Mouse (Mus musculus) kidney, adult 8-10 months (tissue): ENCODE measurements around the gene Sh3glb2.
A peak's percentile ranks its signal among the peaks of the same experiment; 100 is the strongest.

Experiments used
- DNase-seq, 2 experiments: peaks; one replicate each; pipeline ENCODE4 v3.0.0; 2022

Gene Sh3glb2

DNA sequence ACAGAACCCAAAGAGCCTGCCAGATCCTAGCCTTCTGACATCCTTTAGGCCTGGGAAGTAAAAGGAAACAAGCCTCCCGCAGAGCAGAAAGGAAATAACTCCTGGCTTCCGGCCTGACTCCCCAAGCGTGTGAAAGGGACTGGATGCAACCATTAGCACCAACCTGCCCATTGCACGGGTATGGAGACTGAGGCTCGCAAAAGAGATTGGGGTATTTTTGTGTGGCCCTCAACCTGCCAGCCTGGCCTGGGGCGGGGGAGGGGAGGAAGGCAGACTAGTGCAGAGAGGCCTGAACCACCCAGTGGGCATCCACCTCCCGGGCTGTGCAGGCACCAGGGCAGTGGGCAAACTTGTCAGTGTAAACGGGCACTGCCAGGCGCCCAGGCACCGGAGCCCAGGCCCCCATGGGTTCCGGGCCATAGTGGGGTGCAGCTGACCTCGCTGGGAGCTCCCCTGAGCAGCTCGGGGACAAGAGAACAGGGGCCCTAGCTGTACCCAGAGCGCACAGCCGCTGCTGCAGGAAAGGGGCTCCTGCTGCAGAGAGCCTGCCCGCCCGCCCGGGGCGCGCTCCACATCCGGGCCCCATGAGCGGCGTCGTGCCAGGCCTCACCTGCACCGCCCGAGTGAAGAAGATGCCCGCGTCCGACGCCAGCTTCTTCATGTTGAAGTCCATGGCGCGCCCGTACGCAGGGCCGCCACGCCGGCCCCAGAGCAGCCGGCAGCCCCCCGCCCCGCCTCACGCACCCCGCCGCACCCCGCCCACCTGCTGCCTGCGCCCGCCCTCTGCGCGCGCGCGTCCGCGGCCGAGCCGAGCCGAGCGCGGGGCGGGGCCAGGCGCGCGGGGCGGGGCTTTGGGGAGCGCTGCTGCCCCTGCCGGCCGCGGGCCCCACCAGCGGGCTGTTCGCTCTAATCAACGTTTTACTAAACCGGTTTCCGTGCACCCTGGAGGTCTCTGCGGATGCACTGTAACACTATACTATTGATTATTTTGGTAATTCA is at the start of gene Sh3glb2:
Gene Sh3glb2, minus strand, starts transcription at position 805 of the 999 bp plus-strand sequence.
- DNase-seq: peak; percentile 68 to 74

DNA sequence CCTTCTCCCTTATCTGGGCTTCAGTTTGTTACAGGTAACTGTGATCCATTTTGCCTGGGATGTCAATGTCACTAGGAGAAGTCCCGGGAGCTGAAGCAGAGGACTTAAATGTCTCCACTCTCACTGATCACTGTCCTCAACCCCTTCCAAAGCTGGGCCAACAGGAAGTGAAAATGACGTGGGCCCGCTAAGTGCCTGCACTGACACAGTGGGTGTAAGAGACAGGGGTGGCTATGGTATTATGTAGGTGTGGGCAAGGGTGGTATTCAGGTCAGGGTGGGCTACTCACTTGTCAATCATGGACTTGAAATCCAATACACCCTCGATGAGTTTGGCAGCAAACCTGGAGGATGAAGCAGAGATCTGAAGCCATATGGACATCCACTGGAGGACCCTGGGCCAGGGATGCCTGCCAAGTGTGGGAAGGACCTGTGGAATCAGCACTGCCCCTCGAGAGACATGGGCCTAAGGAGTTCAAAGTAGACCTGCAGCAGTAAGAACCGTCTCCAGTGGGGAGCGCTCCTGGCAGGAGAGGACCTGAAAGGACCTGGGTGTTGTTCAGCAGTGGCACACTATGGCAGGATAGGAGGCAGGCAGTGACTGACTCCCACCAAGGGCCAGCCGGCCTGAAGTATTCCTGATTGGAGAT is 49.4 kb upstream of the Sh3glb2 start:
- no peak for DNase-seq

DNA sequence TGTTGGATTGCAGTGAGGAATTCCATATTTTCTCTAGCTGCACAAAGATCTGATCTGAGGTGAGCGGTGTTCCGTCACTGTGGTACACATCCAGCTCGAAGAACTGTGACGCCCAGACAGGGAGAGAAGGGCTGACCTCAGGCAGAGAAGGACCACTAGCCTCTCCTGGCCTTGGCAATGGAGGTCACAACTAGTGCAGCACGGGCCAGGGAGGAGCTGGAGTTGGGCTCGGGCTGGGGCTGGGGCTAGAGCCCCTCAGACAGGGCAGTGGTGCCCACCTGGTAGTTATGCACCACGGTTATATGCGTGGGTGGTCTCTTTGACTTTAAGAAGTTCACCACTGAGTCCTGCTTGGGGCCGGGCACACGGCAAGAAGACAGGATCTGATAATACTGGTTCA is 48.6 kb upstream of the Sh3glb2 start:
- DNase-seq: no peak

DNA sequence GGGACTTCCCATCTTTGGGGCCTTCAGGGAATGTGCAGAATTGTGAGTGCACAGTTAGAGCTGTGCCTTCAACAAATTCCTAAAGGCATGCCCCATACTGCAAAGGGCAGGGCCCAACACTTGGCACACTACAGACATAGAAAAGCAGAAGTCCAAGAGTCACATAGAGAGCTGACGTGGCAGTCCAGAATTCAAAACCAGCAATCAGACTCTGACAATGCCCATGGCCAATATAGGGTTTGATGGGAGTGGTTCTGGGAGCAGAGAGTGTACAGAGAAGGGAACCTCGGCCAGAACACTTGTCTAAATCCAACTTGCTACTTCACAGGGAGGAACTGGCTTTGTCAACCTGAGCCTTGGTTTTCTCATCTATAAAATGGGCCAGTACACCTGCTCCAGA is 48.1 kb upstream of the Sh3glb2 start:
- DNase-seq: no peak

DNA sequence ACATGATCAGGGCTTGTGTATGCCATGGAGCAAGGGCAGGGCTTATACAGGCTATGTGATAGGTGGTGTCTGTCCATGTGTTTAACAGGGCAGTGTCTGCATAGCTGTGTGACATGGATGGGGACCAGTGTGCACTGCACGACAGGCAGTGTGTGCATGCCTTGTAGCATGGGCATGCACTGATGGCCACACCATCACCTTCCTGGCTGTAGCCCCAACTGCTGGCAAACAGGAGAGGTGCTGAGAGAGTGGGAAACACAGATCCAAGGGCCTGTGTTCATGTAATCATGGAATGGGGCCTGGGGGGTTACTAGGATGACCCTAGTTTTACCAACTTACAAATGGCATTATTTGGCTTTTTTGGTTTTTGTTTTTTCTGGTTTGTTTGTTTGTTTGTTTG is 44.7 kb upstream of the Sh3glb2 start:
- no peak for DNase-seq

DNA sequence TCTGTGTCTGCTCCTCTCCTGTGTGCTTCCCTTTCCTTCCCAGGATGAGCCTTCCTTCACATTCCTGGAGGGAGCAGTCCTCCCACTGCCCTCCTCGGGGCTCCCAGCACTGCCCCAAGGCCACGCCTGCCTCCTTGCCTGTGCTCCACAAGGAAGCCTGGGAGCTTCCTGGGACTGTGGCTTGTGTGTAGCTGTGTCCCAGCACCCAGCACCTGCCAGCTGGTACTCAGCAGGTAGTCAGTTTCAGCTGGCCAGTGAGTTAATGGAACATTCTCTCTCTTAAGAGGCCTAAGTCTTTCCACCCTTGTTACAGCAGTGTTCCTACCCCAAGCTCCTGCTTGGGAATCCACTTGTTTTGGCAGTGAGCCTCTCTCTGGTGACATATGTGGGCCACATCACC is 43.7 kb upstream of the Sh3glb2 start:
- no peak for DNase-seq

DNA sequence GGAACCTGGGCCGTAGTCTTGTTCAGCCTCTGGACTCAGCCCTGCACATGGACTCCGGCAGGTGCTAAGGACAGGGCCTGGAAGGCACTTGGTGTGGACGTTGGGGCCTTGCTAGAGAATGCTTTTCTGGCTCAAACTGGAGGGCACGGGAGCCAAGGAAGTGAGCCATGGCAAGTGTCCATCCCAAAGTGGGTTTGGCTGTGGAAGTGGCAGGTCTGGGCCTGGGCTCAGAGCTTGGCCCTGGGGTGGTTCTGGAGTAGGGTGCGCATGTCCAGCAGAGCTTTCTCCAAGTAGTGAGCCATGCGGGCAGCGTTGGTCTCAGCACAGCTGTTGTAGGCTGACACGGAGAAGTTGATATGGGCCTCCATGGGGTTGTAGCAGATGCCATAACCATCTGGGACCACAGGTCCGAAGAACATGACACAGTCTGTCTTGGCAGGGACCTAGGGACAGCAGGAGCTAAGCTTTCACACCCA is 43.3 kb upstream of the Sh3glb2 start:
- DNase-seq: no peak

DNA sequence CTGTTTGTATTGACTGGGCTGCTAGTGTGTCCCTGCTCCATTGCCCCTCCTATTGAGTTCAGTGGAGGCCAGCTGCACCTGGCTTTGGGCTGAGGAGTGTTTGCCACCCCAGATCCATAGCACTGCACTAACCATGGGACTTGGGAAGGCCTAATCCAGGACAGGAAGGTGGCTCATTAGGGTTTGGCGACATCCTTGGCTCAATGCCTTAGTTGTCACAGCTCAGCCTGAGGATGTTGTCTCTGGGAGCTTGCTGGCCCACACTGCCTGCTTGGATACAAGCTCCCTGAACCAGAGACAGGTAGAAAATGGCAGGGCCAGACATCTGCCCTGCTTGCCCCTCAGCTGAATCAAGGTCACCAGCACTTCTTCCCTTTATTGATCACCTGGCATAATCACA is 42.4 kb upstream of the Sh3glb2 start:
- DNase-seq: no peak

DNA sequence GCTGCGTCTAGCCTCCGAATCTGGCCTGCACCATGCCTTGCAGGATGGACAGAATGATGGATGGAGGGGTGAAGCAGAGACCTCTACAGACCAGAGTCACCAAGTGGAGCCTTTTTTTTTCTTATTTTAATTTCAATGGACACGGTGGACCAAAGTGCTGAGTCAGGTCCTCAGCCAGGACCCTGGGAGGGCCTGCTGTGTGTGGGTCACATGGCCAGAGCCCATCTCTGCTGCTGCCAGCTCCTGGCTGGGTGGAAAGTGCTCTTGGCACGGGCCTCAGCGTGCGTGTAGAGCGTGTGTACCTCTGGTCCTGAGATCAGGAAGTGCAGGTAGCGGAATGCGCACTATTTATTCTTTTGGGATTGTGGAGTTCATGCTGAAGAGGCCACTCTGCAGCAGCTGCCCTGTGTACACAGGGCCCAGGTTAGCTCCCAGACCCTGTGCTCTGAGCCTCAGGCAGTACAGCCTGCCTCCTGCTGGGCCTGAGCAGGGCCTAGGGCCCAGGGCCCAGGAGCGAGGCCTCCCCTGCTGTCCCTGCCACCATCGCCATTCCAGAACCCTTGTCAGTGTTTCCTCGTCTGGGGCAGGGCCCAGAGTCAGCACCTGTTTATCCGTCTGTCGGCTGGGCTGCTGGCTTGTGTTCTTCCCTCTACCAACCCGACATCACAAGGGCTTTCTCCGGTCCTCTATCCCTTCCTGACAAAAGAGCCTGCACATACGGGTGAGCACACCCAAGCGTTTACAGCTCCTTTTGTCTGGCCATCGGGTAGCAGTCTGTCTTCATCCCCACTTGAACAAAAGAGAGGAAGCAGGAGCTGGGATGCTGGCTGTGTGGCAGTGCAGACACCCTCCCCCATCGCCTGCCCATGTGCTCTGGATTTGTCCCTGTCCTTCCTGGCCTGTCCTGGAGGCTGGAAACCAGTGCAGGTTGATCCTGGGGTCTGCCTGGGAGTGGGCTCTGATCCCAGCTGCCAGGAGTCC is 40.3 kb upstream of the Sh3glb2 start:
- DNase-seq: peak in 1 of 2 experiments; percentile 41

DNA sequence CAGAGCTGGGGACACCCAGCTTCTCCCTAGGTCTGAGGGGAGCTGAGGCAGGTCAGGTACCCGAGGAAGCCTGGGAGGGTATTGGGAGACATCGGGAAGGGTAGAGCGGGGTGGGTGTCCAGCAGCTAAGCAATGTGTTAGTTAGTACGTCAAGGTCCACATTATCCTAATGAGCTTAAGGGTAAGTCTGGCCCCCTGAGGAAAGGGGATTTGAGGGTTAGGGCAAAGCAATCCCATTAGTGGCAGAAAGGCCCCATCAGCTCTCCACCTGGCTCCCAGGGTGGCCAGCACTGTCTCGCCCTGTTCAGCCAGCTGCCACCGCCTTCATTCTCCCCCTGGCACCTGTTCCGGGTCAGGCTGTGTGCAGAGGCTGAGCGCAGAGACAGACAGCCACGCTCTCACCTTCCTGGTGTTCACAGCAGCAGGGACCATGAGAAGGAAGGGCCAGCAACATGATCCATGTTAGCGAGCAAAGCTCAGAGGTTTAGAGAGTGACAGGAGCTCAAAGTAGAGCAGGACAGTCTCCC is 38.9 kb upstream of the Sh3glb2 start:
- DNase-seq: no peak

DNA sequence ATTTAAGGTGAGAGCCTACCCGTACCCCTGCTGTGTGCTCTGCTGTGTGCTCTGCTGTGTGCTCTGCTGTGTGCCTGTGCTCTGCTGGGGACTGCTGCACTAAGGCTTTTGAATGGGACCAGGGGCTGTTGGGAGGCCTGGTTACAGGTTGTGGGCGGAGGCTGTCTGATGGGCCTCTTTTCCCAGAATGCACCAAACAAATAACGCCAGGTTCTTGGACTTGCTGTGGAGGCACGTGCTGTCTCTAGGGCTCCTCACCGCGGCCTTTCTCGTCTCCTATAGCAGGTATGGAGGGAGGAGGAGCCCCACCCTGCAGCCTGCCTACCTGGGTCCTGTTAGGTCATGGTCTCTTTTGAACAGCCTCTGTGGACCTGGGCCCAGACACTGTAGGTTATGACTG is 37.1 kb upstream of the Sh3glb2 start:
- DNase-seq: no peak

DNA sequence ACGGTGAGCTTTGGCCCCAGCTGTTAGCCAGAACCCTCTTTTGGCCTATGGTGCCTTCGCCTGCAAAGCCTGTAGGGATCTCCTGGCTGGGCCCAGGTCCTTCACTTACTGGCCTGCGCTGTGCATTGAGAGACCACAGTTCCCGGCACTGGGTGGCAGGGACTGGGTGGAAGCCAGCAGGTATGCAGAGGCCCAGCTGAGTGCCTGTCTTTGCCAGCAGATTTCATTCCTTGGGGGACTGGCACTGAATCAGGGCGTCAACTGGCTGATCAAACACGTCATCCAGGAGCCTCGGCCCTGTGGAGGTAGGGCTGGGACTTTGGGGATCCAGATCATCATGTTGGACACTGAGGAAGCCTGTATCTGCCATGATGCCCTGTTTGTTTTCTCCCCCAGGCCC is 36.6 kb upstream of the Sh3glb2 start:
- no peak for DNase-seq

DNA sequence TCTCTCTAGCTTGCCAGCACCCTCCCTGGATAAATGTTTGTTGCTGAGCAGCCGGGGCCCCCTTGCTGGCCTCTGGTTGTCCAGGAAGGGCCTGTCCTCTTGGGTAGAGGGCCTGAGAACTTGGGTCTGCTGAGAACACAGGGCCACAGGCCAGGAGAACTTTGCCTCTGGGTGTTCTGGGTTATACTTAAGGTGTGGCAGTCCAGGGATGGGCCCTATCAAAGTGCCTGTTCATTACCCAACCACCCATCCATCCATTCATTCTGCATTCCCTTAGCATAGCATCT is 34.2 kb upstream of the Sh3glb2 start:
- DNase-seq: peak in 1 of 2 experiments; percentile 33

DNA sequence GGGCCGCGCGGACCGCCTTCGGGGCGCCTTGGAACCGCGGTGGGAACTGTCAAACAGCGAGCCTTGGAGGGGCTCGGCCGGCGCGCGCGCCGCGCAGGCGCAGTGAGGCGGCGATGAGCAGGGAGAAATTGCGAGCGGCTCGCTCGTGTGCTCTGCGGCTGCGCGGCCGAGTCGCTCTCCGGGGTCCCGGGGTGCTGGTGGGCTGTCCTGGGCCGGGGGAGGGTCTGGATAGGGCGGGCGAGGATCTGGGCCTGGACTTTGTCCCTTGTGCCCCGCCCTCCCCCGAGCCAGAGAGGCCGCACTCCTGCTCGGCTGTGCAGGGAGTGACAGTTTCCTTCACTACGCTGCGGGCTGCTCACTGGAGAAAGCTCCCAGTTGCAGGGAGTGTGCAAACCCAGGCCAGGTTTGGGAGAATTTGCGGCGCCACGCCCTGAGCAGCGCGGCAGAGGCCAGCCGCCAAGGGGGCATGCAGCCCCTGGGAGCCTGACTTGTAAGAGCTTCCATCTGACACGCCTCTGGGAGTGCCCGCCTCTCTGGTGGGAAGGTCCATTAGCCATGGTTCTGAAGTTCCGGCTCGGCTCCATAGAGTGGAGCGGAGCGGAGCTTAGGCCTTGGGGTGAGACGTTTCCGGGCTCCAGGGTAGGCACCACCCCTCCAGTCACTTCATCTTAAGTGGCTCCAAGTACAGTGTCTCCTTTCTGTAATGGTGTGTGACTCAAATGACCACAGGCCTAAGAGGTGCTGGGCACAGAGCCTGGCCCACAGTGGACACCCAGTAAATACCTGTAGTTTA is 33.6 kb upstream of the Sh3glb2 start:
- peak; percentile 76 to 86 for DNase-seq

DNA sequence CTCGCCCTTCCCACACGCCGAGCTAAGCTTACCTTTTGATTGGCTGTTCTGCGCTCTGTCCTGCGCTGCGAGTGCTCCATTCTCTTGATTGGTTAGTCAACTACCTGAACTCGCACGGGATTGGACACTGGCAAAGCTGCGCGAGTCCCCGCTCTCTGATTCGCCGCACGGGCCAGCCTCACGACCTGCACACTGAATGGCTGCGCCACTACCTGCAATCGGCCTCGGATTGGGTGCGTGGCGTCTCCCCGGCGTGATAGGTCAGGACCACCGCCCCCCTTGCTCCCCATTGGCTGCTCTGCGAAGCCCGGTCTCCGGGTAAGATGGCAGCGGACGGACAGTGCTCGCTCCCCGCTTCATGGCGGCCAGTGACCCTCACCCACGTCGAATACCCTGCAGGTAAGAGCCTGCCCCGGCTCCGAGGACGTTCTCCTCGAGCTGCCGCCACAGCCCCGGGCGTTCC is 33.0 kb upstream of the Sh3glb2 start, which contains the start of gene Dolpp1:
Gene Dolpp1, plus strand, starts transcription at position 141 of the 463 bp plus-strand sequence.
- DNase-seq: peak; percentile 98

DNA sequence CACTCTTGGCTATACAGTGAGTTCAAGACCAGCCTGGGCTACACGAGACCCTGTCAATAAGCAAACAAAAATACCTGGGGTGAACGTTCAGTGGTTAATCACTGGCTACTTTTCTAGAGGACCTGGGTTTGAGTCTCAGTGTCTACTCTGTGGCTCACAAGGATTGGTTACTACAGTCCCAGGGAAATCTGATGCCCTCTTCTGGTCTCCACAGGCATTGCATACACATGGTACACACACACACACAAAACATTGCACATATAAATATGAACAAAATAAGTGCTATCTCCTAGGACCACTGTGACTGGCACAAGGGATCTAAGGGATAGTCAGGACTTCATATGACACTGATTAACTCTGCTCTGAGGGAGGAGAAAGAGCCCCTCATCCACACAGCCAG is 29.9 kb upstream of the Sh3glb2 start:
- DNase-seq: no peak

DNA sequence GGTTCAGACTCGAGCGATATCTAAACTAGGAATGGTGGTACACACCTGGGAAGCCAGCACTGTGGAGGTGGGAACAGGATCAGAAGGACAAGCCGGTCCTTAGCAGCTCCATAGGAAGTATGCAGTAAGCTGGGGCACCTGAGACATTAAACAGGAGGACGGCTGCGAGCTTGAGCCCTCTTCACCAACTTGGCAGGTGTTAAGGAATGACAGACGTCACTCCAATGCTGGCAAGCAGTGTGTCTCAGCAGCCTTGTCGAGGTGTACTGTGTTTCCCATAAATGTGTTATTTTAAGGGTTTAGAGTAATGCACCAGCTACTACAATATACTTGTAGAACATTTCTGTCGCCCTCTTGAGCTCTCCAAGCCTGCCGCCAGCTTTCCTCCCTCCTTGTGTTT is 27.8 kb upstream of the Sh3glb2 start:
- no peak for DNase-seq

DNA sequence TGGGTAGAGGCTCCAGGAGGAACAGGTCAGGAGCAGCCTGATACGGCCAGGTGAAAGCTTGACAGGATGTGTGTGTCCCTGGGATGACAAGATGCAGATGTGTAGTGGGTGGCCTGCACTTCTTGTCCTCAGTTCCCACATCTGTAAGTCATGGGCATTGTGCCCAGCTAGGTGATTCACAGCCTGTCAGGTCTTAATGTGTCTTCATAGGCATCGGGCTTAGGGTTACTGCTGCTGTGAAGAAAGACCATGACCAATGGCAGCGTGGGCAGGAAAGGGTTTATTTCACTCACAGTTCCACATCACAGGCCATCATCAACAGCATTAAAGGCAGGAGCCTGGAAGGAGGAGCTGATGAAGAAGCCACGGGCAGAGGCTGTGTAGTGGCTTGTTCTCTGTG is 26.5 kb upstream of the Sh3glb2 start:
- no peak for DNase-seq

DNA sequence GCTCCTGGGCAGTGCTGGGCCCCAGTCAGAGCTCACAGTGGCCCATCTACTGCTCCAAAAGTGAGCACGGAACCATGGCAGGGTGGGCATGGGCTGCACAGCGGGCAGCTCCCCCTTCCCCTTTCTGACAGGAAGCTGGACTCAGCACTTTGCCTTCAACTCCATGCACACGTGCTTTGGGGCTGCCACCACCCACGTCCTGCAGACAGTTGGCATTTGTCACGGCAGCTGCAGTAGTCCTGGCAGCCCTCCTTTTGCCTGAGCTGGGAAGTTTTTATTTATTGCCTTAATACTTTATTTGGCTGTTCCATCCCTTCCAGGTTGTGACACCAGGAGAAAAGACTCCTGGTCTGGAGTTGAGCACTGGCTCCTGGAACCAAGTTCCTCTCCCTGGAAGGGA is 25.7 kb upstream of the Sh3glb2 start:
- DNase-seq: no peak

DNA sequence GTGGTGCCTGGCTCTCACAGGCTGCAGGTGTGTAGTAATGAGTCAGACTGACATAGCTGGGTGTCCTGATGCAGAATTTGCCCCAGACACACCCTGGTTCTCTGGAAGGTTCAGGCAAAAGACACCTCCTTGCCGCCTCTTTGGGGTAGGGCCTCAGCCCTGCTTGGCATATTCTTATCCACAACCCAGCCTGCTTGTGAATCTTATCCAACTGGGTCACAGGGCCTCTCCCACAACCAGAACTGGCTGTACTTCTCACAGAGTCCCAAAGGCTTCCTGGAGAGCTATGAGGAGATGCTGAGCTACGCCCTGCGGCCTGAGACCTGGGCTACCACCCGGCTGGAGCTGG is 22.2 kb upstream of the Sh3glb2 start:
- no peak for DNase-seq

DNA sequence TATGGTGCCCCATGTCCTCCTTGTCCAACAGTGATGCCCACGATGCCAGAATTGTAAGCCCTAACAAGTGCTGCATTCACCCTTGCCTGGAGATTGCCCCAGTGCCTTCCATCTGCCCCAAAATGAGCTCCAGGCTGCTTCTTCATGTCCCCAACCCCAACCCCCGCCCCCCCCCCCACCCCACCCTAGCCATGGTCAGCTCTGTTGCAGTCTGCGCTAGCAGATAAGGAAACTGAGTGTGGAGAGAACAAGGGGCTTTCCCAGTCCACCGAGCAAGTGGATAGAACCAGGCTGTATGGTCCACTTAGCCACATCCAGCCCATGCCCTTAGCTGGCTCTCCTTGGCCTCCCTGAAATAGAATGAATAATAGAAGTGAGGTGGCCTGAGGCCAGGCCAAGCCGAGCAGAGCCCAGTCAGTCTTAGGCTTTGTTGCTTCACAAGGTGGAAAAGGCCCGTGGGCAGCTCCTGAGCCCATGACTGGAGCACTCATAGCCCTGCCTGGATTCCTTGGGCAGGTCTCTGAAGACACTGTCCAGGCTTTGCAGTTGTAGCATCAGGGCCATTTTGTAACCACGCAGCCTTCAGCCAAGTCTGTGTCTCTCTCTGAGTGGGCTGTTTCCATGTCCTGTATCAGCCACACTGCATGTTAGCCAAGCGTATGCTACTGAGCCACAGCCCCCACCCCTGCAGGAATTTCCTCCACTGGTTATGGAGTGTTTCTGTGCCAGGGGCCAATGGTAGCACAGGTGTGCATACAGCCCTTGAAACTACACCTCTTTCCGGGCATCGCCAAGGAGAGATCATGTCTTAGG is 21.6 kb upstream of the Sh3glb2 start:
- no peak for DNase-seq
